Mouse (Mus musculus) hindbrain, embryonic 14.5 days (tissue): Measurements from ENCODE around the gene Arfgef2. TPM values are rescaled to one million over a fixed set of nuclear protein-coding genes. Genes with fewer than 3 reads are reported as not detected.

Experiments
- ATAC-seq: fragments of 200-750 bp; cut with Nextera tagmentation; 2 replicates; pipeline ENCODE4 v1.8.0; 2017; ENCODE audit warnings: moderate number of reproducible peaks, mild to moderate bottlenecking, moderate TSS enrichment, moderate library complexity; ENCODE audit not compliant: low FRiP score
- DNase-seq: peaks from one replicate; pipeline ENCODE4 v3.0.0-alpha.2; 2015; ENCODE audit warnings: low spot score
- H3K27ac ChIP-seq: fragments of 300-500 bp; sonication (generic); 2 replicates; pipeline ENCODE4 v1.5.1; 2014; ENCODE audit warnings: mild to moderate bottlenecking, moderate library complexity
- H3K27me3 ChIP-seq: fragments of 300-500 bp; sonication (generic); 2 replicates; pipeline ENCODE4 v1.6.1; 2014; ENCODE audit warnings: mild to moderate bottlenecking, low read length, mixed read lengths; ENCODE audit not compliant: control insufficient read depth, insufficient read depth
- H3K36me3 ChIP-seq: fragments of 300-500 bp; sonication (generic); replicated peaks from 2 replicates; pipeline ENCODE4 v1.6.1; 2014; ENCODE audit not compliant: control insufficient read depth, insufficient read depth
- H3K4me1 ChIP-seq: fragments of 300-500 bp; sonication (generic); replicated peaks from 2 replicates; pipeline ENCODE4 v1.6.1; 2014; ENCODE audit warnings: antibody characterized with exemption, low read length, mixed read lengths; ENCODE audit not compliant: control insufficient read depth, insufficient read depth
- H3K4me2 ChIP-seq: fragments of 300-500 bp; sonication (generic); replicated peaks from 2 replicates; pipeline ENCODE4 v1.6.1; 2014; ENCODE audit warnings: mild to moderate bottlenecking, moderate library complexity
- H3K4me3 ChIP-seq: fragments of 300-500 bp; sonication (generic); replicated peaks from 2 replicates; pipeline ENCODE4 v1.5.1; 2014; ENCODE audit warnings: mild to moderate bottlenecking, low read length
- H3K9ac ChIP-seq: fragments of 300-500 bp; sonication (generic); 2 replicates; pipeline ENCODE4 v1.6.1; 2014
- H3K9me3 ChIP-seq: fragments of 300-500 bp; sonication (generic); 2 replicates; pipeline ENCODE4 v1.6.1; 2016; ENCODE audit warnings: low read length; ENCODE audit not compliant: control insufficient read depth
- WGBS: fragments of 180-500 bp; shearing (Covaris S2); extraction: QIAGEN DNeasy Blood & Tissue Kit; methylation state at CpG from one replicate; pipeline ENCODE4 v1.1.7; 2014; 5-methylcytosine and 5-hydroxymethylcytosine counted together
- polyA plus RNA-seq: library from polyadenylated mRNA; unstranded; fragments of >200 nt; fragmentation: Nextera tagmentation; extraction: Ambion mirVana; gene quantifications from 2 replicates; pipeline ENCODE4 v1.2.1, GENCODE M21; 2014

The Arfgef2 gene
- polyA plus RNA-seq, 1 experiment from 2014 or later = 7.9 TPM

- DNase-seq (no peak), ATAC-seq (no peak)
- Histone ChIP-seq H3K4me2 (no peak overlapping the region), H3K9ac (no peak overlapping the region), H3K4me3 (no peak overlapping the region), H3K4me1 (no peaks in the 10 kb centered on the region), H3K36me3 (peaks cover 17% of the 10 kb centered on the region; the same call in 1 of the 2 replicates), H3K27me3 (no peaks in the 10 kb centered on the region), H3K9me3 (no peaks in the 10 kb centered on the region), H3K27ac (no peak overlapping the region)
- 93% methylated on average over 2 of the region's 2 CpGs for WGBS
Observed at GRCm38 (mm10) chr2:166834091-166834490, 28.7 kb downstream of the Arfgef2 start.

- Histone ChIP-seq H3K27ac (no peak overlapping the region), H3K36me3 (peaks cover 17% of the 10 kb centered on the region; the same call in 1 of the 2 replicates), H3K9ac (no peak overlapping the region), H3K4me2 (no peak overlapping the region), H3K9me3 (no peaks in the 10 kb centered on the region), H3K27me3 (no peaks in the 10 kb centered on the region), H3K4me1 (no peaks in the 10 kb centered on the region), H3K4me3 (no peak overlapping the region)
- ATAC-seq (no peak), DNase-seq (no peak)
- 92% methylated on average over 4 of the region's 4 CpGs for WGBS
Observed at GRCm38 (mm10) chr2:166834796-166835195, 29.4 kb downstream of the Arfgef2 start.

- Histone ChIP-seq H3K4me3 (no peak overlapping the region), H3K4me2 (no peak overlapping the region), H3K27me3 (no peaks in the 10 kb centered on the region), H3K36me3 (peaks cover 17% of the 10 kb centered on the region; the same call in 1 of the 2 replicates), H3K9me3 (no peaks in the 10 kb centered on the region), H3K9ac (no peak overlapping the region), H3K27ac (no peak overlapping the region), H3K4me1 (no peaks in the 10 kb centered on the region)
- ATAC-seq (no peak), DNase-seq (no peak)
- WGBS = 67% methylated on average over 5 of the region's 5 CpGs
Observed at GRCm38 (mm10) chr2:166835581-166835980, 30.2 kb downstream of the Arfgef2 start.

GRCm38 (mm10) chr2:166841813-166842212 is 36.4 kb downstream of the Arfgef2 start:
- WGBS = 86% methylated on average over 4 of the region's 4 CpGs
- no peak overlapping the region for H3K27ac ChIP-seq
- peaks cover 30% of the 10 kb centered on the region for H3K36me3 ChIP-seq
- H3K4me1 ChIP-seq = no peaks in the 10 kb centered on the region
- H3K27me3 ChIP-seq = no peaks in the 10 kb centered on the region
- DNase-seq (no peak), ATAC-seq (no peak)
- no peak overlapping the region for H3K9ac ChIP-seq
- no peak overlapping the region for H3K4me3 ChIP-seq
- H3K9me3 ChIP-seq = no peaks in the 10 kb centered on the region
- H3K4me2 ChIP-seq = no peak overlapping the region

- no peak overlapping the region for H3K4me3 ChIP-seq
- H3K4me1 ChIP-seq = no peaks in the 10 kb centered on the region
- H3K27ac ChIP-seq = no peak overlapping the region
- H3K27me3 ChIP-seq = no peaks in the 10 kb centered on the region
- H3K36me3 ChIP-seq = peaks cover 75% of the 10 kb centered on the region
- no peaks in the 10 kb centered on the region for H3K9me3 ChIP-seq
- no peak overlapping the region for H3K4me2 ChIP-seq
- WGBS = 90% methylated on average over 11 of the region's 11 CpGs
- no peak overlapping the region for H3K9ac ChIP-seq
- ATAC-seq (no peak), DNase-seq (no peak)
Observed at GRCm38 (mm10) chr2:166850691-166851090, 45.3 kb downstream of the Arfgef2 start.

- WGBS = 94% methylated on average over 7 of the region's 7 CpGs
- H3K4me1 ChIP-seq = no peaks in the 10 kb centered on the region
- ATAC-seq (no peak), DNase-seq (no peak)
- H3K27ac ChIP-seq = no peak overlapping the region
- no peak overlapping the region for H3K4me3 ChIP-seq
- no peaks in the 10 kb centered on the region for H3K9me3 ChIP-seq
- no peaks in the 10 kb centered on the region for H3K27me3 ChIP-seq
- no peak overlapping the region for H3K9ac ChIP-seq
- H3K4me2 ChIP-seq = no peak overlapping the region
- peaks cover 83% of the 10 kb centered on the region for H3K36me3 ChIP-seq
Observed at GRCm38 (mm10) chr2:166852270-166852669, 46.9 kb downstream of the Arfgef2 start.

GRCm38 (mm10) chr2:166855771-166856170 is 50.4 kb downstream of the Arfgef2 start:
- DNase-seq = no peak
- Histone ChIP-seq H3K27me3 (no peaks in the 10 kb centered on the region), H3K9ac (no peak overlapping the region), H3K4me2 (no peak overlapping the region), H3K9me3 (no peaks in the 10 kb centered on the region), H3K4me1 (no peaks in the 10 kb centered on the region), H3K27ac (no peak overlapping the region), H3K36me3 (peaks cover 84% of the 10 kb centered on the region), H3K4me3 (no peak overlapping the region)
- no peak for ATAC-seq
- WGBS = 96% methylated on average over 8 of the region's 8 CpGs

- H3K27ac ChIP-seq = no peak overlapping the region
Observed at GRCm38 (mm10) chr2:166856366-166856765, 51.0 kb downstream of the Arfgef2 start.

GRCm38 (mm10) chr2:166857118-166857517 is 51.7 kb downstream of the Arfgef2 start:
- Histone ChIP-seq H3K36me3 (peaks cover 79% of the 10 kb centered on the region), H3K4me2 (no peak overlapping the region), H3K4me3 (no peak overlapping the region), H3K9ac (no peak overlapping the region), H3K27ac (no peak overlapping the region), H3K27me3 (no peaks in the 10 kb centered on the region), H3K9me3 (no peaks in the 10 kb centered on the region), H3K4me1 (no peaks in the 10 kb centered on the region)
- no peak for ATAC-seq
- 85% methylated on average over 2 of the region's 2 CpGs for WGBS
- no peak for DNase-seq

More at GRCm38 (mm10) chr2:166856366-166856765, 51.0 kb downstream of the Arfgef2 start:
- Histone ChIP-seq H3K9ac (no peak overlapping the region), H3K4me3 (no peak overlapping the region), H3K4me1 (no peaks in the 10 kb centered on the region), H3K27me3 (no peaks in the 10 kb centered on the region), H3K36me3 (peaks cover 80% of the 10 kb centered on the region), H3K9me3 (no peaks in the 10 kb centered on the region), H3K4me2 (no peak overlapping the region)
- DNase-seq (no peak), ATAC-seq (no peak)
- 90% methylated on average over 6 of the region's 6 CpGs for WGBS

- WGBS = 93% methylated on average over 7 of the region's 7 CpGs
- H3K4me1 ChIP-seq = no peaks in the 10 kb centered on the region
- no peaks in the 10 kb centered on the region for H3K27me3 ChIP-seq
- H3K4me2 ChIP-seq = no peak overlapping the region
- no peak for DNase-seq
- no peak for ATAC-seq
- H3K4me3 ChIP-seq = no peak overlapping the region
- H3K27ac ChIP-seq = no peak overlapping the region
- no peak overlapping the region for H3K9ac ChIP-seq
- H3K36me3 ChIP-seq = peaks cover 77% of the 10 kb centered on the region
- H3K9me3 ChIP-seq = no peaks in the 10 kb centered on the region
Observed at GRCm38 (mm10) chr2:166859214-166859613, 53.8 kb downstream of the Arfgef2 start.
